Mouse (Mus musculus) 3T3-L1 (cell line): Measurements from ENCODE around the gene Dtymk.
"Not testable (repeated sequence)": the region's sequence is repeated elsewhere in the genome, so short reads cannot be mapped to it uniquely, and the experiment has no call there.

Experiments used
- DNase-seq: peaks from one replicate; pipeline ENCODE4 v3.0.0-alpha.2; 2015; ENCODE audit warnings: low read depth, low spot score

The Dtymk gene

GRCm38 (mm10) chr1:93801741-93802238 lies at the start of gene Dtymk:
TSS of gene Dtymk (minus strand) at chr1:93801934.
- DNase-seq, result peak; percentile 98

- not testable (repeated sequence) for DNase-seq
These were observed 44.1 kb upstream of the Dtymk start for GRCm38 (mm10) chr1:93845766-93846366.

- DNase-seq, result not testable (repeated sequence)
These were observed 36.8 kb upstream of the Dtymk start for GRCm38 (mm10) chr1:93838569-93838968.

DNA sequence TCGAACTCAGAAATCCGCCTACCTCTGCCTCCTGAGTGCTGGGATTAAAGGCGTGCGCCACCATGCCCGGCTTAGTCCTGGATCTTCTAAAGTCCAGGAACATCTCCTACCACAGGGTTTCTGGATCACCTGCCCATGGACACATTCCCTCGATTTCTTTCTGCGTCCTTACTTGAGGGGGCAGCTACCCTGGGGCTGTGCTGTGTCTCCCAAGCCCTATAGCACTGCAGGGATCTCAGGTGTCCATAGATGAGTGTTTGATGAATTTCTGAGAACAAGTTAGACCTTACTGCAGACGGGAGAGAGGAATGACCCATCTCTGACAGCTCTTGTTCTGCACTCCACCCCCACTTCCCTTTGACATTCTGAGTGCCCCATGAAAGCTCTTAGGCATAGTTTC lies 35.6 kb upstream of the Dtymk start:
- no peak for DNase-seq

DNA sequence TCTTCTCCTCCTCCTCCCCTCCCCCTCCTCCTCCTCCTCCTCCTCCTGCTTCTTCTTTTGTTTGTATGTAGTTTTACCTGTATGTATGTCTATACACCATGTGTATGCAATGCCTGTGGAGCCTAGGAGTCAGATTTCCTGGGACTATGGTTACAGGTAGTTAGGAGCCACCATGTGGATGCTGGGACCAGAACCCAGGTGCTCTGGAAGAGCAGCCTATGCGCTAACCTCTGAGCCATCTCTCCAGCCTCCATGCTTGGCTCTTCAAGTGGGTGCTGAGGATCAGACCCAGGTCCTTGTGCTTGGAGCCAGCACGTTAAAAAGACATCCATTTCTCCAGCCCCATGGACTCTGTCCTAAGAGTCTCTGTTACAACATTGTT lies 34.8 kb upstream of the Dtymk start:
- DNase-seq, result peak; percentile 1

DNA sequence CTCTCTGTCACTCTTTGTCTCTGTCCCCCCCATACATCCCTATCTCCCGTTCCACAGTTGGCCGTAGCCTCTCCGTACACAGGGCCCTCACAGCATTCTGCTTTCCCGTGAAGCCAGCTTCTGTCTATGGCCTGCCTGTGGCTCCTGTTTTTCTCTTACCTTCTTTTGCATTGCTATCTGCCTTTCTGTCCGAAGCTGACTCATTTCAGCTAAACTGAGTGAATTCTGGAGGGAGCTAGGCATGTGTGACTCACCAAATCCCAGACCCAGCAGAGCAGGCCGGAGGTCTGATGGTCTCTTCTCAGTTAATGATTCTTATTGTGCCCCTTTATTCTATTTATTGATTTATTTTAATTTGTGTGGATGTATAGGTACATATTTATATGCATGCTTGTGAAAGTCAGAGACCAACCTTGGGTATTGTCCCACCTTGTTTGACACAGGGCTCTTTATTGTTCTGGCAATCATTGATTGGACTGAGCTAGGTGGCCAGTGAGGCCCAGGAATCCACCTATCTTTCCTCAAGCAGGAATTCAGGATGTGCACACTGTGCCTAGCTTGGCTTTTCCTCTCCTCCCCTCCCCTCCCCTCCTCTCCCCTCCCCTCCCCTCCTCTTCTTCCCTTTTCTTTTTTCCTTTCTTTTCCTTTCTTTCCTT lies 34.3 kb upstream of the Dtymk start:
- DNase-seq, result peak; percentile 76

- no peak for DNase-seq
These were observed 33.5 kb upstream of the Dtymk start for GRCm38 (mm10) chr1:93835211-93835610.

DNA sequence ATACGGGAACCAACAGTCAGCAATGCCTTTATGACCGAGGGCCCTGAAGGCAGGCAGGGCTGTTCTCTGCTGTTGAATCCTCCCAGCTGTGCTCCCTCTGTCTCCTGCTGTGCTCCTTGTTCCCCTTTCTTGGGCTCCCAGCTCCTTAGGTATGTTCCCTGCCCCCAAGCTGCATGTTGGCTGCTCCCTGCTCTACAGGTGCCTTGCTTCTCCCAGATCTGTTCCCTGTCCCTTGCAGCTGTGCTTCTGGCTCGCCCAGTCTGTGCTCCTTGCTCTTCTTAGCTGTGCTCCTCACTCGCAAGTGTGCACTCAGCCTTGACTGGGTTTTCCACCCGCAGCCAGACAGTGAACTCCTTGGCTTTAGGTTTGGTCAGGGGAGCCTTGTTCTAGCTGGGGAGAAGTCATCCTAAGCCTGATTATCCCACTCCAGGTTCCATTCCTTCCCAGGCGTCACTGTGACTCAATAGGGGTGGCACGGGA lies 33.0 kb upstream of the Dtymk start:
- DNase-seq, result no peak

DNA sequence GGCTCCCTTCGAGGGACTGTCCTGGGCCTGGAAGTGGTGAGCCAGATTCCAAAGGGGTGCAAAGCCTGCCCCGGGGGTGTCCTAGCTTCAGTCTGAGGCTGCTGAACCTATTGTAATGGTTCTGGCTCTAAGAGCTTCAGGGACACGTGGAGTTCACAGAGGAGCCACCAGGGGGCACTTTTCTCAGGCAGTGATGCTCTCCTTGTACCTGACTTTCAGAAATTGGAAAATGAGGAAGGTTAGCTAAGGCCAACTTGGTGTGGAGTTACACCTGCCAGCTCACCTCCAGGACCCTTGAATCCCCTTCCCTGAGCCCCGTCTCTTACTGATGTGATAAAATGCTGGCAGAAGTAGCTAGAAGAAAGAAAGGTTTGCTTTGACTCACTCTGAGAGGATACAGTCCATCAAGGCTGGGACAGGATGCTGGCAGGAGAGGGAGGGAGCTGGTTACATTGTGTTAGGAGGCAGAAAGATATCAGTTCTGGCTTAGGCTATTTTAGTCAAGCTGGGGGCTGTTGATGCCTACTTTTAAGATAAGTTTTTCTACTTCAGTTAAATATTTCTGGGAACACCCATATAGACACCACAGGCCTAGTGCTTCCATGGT lies 31.1 kb upstream of the Dtymk start:
- DNase-seq, result not testable (repeated sequence)

- DNase-seq, result no peak
These were observed 24.8 kb upstream of the Dtymk start for GRCm38 (mm10) chr1:93826540-93826835.

DNA sequence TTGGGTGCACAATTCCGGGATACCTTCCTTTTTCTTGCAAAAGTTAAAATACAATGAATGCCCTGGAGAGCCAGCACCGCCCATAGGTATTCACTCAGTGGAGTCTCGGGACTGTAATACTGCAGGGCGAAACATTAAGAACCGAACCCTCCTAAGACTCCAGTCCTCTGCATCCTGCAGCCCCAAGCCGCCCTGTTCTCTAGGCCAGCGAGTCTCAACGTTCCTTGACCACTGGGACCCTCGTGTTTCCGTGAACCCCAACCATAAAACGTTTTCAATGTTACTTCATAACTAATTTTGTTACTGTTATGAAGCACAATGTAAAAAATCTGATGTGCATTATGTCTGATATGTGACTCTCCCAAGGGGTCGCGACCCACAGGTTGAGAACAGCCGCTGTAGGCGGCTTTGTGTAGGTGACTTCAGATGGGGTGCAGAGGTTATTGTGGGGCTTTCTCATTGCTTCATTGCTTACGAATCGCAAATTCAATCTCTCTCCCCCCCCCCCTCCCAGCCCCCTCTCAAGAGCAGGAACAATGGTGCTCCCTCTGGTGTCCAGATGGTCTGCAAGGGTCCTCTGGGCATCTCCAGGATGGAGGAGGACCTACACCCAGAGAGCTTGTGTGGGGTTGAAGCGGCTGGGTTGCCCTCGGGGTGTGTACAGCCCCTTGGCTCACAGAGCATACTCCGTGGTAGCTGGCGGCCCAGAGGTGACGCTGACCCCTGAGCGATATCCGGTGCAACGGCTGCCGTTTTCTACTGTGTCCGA lies 24.2 kb upstream of the Dtymk start:
- DNase-seq, result no peak

DNA sequence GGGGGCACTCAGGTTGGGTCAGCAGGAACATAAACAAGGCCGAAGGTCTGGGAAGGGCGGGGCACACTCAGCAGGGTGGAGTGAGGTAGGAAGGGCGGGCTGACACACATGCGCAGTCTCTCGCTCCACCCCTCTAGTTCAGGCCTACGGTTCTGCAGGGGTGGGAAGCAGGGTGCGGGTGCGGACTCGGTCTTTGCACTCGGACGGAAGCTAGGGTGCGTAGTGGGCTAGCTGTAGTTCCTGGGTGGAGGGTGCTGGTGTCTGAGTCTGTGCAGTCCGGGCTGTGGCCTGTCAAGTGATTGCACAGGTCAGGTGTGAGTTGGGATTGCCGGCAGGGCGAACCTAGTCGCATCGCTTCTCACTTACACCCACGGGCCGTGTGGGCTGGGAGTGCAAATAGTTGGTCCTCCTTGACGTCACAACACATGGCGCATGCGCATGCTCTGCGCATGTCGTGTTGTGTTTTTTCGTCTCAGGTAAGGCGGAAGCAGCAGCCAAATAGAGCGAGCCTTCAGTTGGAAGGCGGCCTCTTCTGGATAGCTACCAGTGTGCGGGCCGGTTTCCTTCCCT lies 23.5 kb upstream of the Dtymk start:
- DNase-seq, result peak; percentile 96

DNA sequence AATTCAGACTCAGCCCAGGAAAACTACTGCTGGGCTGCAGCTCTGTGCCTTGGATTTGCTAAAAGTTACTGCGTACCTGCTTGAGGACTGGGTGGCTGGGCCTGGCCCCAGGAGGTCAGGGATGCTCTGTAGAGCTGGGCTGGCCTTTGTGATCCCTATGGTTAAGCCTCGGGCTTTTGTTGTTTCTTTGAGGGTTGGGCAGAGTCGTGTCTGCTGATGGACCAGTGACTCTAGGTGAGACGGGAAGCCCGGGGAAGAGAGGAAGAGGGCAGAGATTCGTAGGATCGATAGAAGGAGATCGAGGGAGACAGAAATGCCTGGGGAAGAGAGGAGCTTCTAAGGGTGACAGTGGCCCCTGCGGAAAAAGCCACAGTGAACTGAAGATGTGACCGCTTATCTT lies 22.9 kb upstream of the Dtymk start, which contains the start of gene D2hgdh:
TSS of gene D2hgdh (plus strand) at position 301 of the 400 bp plus-strand sequence.
- no peak for DNase-seq

GRCm38 (mm10) chr1:93823796-93824495 lies 22.2 kb upstream of the Dtymk start:
- DNase-seq, result no peak

- no peak for DNase-seq
These were observed 17.0 kb upstream of the Dtymk start for GRCm38 (mm10) chr1:93818722-93819121.

DNA sequence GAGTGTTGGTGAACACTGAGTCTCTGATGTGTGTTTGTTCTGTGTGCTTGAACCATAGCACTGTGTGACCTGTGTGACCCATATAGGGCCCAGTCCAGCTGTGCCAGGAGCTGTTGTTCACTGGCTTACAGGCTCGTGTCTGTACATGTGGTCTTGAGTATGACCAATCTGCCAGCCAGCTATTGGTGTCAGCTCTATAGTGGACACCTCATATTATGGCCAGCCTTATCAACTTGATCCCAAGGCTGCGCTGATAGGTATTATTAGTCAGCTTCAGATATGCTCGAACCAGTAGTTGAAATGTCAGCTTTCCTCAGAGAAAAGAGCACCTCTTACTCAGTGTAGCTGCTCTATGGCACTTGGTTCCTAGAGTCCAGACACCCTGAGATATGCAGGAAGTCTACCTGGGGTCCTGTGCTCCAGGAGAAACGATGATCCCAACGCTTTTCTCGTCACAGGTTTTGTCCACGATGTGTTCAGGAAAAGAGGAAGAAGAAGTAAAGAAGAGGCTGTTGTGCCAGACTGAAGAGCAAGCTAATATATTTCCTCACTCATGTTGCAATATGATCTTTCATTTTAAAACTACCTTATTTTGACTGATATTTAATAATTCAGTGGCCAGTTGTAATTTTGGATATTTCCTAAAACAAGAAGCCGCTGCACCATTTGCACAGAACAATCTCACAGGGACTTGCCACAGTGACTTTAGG lies 16.2 kb upstream of the Dtymk start:
- DNase-seq, result no peak

DNA sequence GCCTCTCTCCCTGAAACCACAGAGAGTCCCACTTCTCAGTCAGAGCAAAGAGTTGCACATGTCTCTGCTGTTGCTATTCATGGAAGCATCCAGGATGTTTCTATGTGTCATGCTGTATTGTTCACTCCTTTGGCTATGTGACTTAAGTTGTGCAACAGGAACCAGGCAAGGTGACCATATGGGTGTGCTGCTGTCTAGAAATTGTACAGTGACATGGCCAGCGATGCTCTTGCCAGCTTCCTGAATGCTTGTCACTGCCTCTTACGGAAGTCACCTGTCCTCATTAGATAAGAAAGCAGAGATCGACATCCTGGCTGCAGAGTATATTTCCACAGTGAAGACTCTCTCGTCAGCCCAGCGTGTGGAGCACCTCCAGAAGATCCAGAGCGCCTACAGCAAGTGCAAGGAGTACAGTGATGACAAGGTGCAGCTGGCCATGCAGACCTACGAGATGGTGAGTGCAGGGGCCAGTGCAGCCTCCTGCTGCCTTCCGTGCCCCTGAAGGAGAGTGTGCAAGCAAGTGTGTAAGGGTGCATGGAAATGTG lies 9.8 kb upstream of the Dtymk start:
- DNase-seq, result no peak

- no peak for DNase-seq
These were observed 8.3 kb upstream of the Dtymk start for GRCm38 (mm10) chr1:93810011-93810410.

DNA sequence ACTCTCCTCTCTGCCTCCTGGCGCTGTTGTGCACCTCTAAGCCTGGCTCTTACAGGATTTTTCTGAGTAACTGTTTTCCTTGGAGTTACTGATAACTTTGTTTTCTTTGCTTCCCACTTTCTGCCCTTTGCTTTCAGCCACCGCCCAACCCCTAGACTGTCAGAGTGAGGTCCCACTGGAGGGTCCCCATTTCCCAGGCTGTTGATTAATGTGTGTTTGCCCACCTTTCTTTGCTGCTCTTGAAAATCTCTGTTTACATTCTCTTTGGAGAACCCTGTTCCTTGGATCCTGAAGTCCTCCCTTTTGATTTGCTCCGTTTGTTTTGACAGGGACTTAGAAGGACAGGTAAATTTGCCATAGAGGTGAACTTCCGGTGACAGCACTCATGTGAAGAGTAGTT lies 7.1 kb upstream of the Dtymk start:
- DNase-seq, result no peak

- DNase-seq, result no peak
These were observed 3.7 kb upstream of the Dtymk start for GRCm38 (mm10) chr1:93805221-93805951.
